Mouse (Mus musculus) right cerebral cortex, postnatal 10 days (tissue): ENCODE measurements around the gene Naa38.

Experiments
- DNase-seq, 2 experiments: peaks; one replicate each; pipeline ENCODE4 v3.0.0; 2021; ENCODE audit warnings: low spot score in 2 of 2

Naa38 gene

GRCm38 (mm10) chr11:69395235-69395633, at the start of gene Naa38, which contains the start of gene Cyb5d1:
Gene Naa38 (plus strand): TSS chr11:69395487.
Gene Cyb5d1 (minus strand): TSS chr11:69395631.
- DNase-seq = peak; percentile 93 to 95

GRCm38 (mm10) chr11:69346441-69346840, 48.8 kb upstream of the Naa38 start:
- no peak for DNase-seq

- no peak for DNase-seq
Measured at GRCm38 (mm10) chr11:69356544-69356943, 38.7 kb upstream of the Naa38 start.

- DNase-seq = no peak
Measured at GRCm38 (mm10) chr11:69357690-69358089, 37.6 kb upstream of the Naa38 start.

- DNase-seq = no peak
Measured at GRCm38 (mm10) chr11:69362021-69362420, 33.3 kb upstream of the Naa38 start.

GRCm38 (mm10) chr11:69362479-69362878, 32.8 kb upstream of the Naa38 start:
- no peak for DNase-seq

- no peak for DNase-seq
Measured at GRCm38 (mm10) chr11:69364376-69364775, 30.9 kb upstream of the Naa38 start.

GRCm38 (mm10) chr11:69364910-69365309, 30.4 kb upstream of the Naa38 start:
- peak; percentile 96 to 97 for DNase-seq

GRCm38 (mm10) chr11:69365722-69366121, 29.6 kb upstream of the Naa38 start:
- no peak for DNase-seq

GRCm38 (mm10) chr11:69366157-69366854, 29.0 kb upstream of the Naa38 start:
- DNase-seq = peak; percentile 98

- DNase-seq = peak; percentile 41 to 59
Measured at GRCm38 (mm10) chr11:69366855-69367615, 28.3 kb upstream of the Naa38 start.

- peak; percentile 50 to 72 for DNase-seq
Measured at GRCm38 (mm10) chr11:69367616-69368355, 27.5 kb upstream of the Naa38 start.

- DNase-seq = peak in 1 of 2 experiments; percentile 60
Measured at GRCm38 (mm10) chr11:69368356-69369214, 26.7 kb upstream of the Naa38 start.

- no peak for DNase-seq
Measured at GRCm38 (mm10) chr11:69369215-69369989, 25.9 kb upstream of the Naa38 start, which contains the start of gene Chd3. Gene Chd3 (minus strand): TSS chr11:69369406.

GRCm38 (mm10) chr11:69369990-69370816, 25.1 kb upstream of the Naa38 start:
- DNase-seq = no peak

GRCm38 (mm10) chr11:69370817-69371215, 24.5 kb upstream of the Naa38 start:
- no peak for DNase-seq

- peak in 1 of 2 experiments; percentile 51 for DNase-seq
Measured at GRCm38 (mm10) chr11:69371601-69372000, 23.7 kb upstream of the Naa38 start.

- DNase-seq = peak; percentile 80 to 84
Measured at GRCm38 (mm10) chr11:69372056-69372779, 23.1 kb upstream of the Naa38 start.

GRCm38 (mm10) chr11:69372780-69373170, 22.5 kb upstream of the Naa38 start:
- no peak for DNase-seq
